Mouse (Mus musculus): ENCODE measurements around the gene Ppm1n. TPM values are rescaled to one million over a fixed set of nuclear protein-coding genes. Genes with fewer than 3 reads are reported as not detected.

Ppm1n gene
- polyA plus RNA-seq, 1 experiment from 2014 or later = 0.59 TPM

DNA sequence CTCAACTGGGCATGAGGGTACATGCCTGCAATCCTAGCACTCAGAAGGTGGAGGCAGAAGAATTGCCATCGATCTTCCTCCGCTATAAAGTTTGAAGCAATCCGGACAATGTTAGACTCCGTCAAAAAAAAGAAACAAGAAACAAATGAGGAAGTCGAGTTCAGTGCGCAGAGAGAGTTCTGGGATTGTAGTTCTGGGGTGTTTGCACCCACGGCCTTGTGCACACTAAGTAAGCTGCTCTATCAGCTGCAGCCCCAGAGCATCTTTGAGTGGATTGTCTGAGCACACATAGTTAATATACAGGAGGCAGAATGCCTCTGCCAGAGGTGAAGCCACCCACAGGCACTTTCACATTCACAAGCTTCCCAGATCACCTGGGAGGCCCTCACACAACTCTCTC is 38.8 kb upstream of the Ppm1n start:
- Histone ChIP-seq H3K9me3 (no peaks in the 10 kb centered on the region), H3K4me1 (replicated peaks) (peaks cover 16% of the 10 kb centered on the region), H3K36me3 (no peaks in the 10 kb centered on the region), H3K27ac (replicated peaks) (no peak overlapping the region), H3K4me2 (no peak overlapping the region), H3K4me3 (no peak overlapping the region), H3K27me3 (peaks cover 47% of the 10 kb centered on the region), H3K9ac (no peak overlapping the region)
- no peak for ATAC-seq (ENCODE audit: low read depth)
- WGBS = 81% methylated on average over 7 of the region's 7 CpGs

DNA sequence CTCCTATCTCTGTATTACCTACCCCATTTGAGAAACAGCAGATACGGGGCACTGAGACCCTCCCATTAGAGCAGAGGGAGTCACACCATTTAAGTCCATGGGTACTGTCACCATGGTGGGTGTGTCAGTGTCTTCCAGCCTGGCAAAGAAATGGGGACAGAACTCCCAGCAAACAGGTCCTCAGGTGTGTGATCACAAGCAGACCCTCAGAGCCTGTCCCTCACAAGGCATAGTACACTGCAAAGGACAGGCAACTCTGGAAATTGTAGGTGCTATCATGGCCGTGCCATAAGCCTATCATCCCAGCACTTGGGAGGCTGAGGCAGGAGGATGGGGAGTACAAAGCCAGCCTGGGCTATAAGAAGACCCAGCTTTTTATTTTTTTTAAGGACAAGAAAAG is 38.3 kb upstream of the Ppm1n start:
- 71% methylated on average over 2 of the region's 2 CpGs for WGBS

DNA sequence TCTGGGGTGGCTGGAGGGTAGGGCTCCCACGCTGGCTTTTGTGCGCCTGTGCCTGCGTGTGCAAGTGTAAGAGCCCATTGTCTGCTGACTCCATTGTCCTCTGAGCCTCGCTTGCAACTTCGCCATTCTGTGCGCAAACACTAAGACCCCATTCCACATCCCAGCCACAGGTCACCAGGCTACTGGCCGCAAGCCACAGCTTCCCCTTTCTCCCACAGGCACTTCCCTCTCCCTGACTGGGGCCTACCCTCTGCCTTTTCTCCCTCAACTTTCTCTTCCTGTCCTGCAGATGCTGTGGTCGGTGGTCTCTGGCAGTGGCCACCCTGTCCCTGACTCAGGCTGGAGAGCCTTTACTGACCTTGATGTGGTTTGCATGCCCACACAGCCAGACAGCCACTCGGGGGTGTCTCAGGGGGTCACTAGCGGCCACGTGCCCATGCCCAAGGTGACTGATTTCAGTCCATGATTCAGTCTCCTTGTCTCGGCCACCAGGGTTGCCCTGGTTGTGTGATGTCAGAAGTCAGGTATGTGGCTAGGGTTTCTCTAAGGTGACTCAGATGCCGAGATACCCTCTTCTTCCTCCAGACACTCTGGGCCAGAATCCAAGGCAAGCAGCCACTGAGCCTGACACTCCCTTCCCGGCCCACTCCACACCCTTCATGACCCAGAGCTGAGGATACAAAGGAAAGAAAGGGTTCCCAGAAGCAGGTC is 36.7 kb upstream of the Ppm1n start:
- H3K9me3 ChIP-seq = no peaks in the 10 kb centered on the region
- no peak for ATAC-seq (ENCODE audit: low read depth)
- H3K9ac ChIP-seq = no peak overlapping the region
- H3K4me1 ChIP-seq (replicated peaks) = peaks cover 16% of the 10 kb centered on the region
- H3K36me3 ChIP-seq = no peaks in the 10 kb centered on the region
- H3K4me3 ChIP-seq = no peak overlapping the region
- 44% methylated on average over 14 of the region's 14 CpGs for WGBS
- H3K4me2 ChIP-seq = no peak overlapping the region
- H3K27ac ChIP-seq (replicated peaks) = no peak overlapping the region
- H3K27me3 ChIP-seq = peaks cover 57% of the 10 kb centered on the region

More for the DNA sequence above, 38.3 kb upstream of the Ppm1n start:
- no peak for ATAC-seq (ENCODE audit: low read depth)
- Histone ChIP-seq H3K9ac (no peak overlapping the region), H3K27ac (replicated peaks) (no peak overlapping the region), H3K4me1 (replicated peaks) (peaks cover 16% of the 10 kb centered on the region), H3K4me3 (no peak overlapping the region), H3K4me2 (no peak overlapping the region), H3K27me3 (peaks cover 52% of the 10 kb centered on the region), H3K36me3 (no peaks in the 10 kb centered on the region), H3K9me3 (no peaks in the 10 kb centered on the region)

DNA sequence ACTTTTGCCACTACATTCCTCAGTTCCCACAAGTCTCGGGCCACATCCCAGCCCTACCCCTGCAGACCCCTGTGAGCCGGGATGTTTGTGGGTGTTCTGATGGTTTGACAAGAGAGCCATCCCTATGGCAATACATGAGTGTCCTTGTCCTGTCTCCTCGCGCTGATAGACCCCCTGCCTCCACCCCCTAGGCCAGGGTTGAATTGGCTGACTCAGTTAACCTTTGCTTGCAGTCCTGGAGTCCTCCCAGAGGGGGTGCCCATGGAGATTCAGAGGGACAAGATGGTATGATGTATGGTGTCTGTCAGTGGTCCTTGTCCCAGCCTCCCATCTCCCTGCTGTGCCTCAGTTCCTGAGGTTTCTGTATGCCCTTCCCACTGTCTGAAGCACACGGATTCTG is 34.2 kb upstream of the Ppm1n start:
- Histone ChIP-seq H3K27ac (replicated peaks) (no peak overlapping the region), H3K9me3 (no peaks in the 10 kb centered on the region), H3K9ac (no peak overlapping the region), H3K4me2 (no peak overlapping the region), H3K4me3 (no peak overlapping the region), H3K36me3 (no peaks in the 10 kb centered on the region), H3K27me3 (peaks cover 62% of the 10 kb centered on the region), H3K4me1 (replicated peaks) (peaks cover 13% of the 10 kb centered on the region)
- ATAC-seq (ENCODE audit: low read depth) = no peak
- 51% methylated on average over 5 of the region's 5 CpGs for WGBS

DNA sequence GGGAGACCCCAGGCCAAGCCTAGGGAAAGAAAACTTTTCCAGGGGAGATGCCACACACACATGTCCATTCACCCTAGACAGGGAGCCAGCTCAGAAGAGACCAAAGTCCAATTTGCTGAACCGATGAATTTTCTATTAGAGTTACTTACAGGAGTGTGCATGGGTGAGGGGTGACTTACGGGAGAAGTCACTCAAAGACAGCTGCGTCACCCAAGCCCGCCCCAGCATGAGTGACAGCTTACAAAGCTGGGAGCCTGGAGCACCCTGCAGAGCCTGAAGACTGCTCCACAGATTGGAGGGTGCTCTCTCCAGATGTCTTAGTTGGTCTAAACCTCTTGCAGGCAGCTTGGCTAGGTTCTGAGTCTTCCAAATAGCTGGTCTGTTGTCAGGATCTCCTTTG is 32.1 kb upstream of the Ppm1n start:
- H3K4me2 ChIP-seq = no peak overlapping the region
- H3K4me1 ChIP-seq (replicated peaks) = peaks cover 26% of the 10 kb centered on the region
- no peak for ATAC-seq (ENCODE audit: low read depth)
- 46% methylated on average over 4 of the region's 4 CpGs for WGBS
- peaks cover 47% of the 10 kb centered on the region for H3K27me3 ChIP-seq
- H3K4me3 ChIP-seq = no peak overlapping the region
- H3K36me3 ChIP-seq = no peaks in the 10 kb centered on the region
- no peak overlapping the region for H3K9ac ChIP-seq
- no peak overlapping the region for H3K27ac ChIP-seq (replicated peaks)
- H3K9me3 ChIP-seq = no peaks in the 10 kb centered on the region

DNA sequence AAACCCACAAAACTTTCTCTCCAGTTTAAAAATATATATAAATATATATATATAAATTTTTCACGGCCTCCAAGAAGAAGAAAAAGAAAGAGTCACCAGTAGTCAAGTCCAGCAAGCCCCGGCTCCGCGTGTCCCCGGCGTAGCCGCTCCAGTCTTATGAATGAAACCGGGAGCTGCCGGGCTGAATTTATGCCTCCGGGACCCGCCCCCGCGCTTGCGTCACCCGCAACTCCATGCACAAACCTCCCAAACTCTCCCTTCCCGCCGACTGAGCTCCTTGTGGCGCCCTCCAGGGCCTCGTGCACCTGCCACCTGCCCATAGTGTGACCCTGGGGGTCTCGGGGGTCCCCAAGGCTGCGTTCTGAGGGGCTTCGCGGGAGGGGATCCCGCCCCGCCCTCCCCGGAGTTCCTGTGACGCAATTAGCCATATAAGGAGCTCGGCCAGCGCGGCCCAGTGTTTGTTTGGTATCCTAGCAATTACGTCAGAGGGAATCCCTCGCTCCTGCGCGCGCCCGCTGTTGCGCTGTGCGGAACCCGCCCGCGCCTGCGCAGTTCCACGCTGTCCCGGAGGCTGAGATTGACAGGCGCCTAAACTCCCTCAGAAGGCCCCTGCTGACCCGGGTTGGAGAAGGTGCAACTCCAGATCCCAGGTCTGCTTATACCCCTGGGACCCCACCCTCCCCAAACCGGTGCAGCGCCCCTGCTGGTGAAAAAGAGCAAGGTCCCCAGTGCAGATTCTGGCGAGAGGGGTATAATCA is 30.2 kb upstream of the Ppm1n start, which contains the start of gene Fosb:
Fosb (minus strand) TSS at position 168 of the 758 bp plus-strand sequence.
- peak; percentile 77 for ATAC-seq (ENCODE audit: low read depth)

DNA sequence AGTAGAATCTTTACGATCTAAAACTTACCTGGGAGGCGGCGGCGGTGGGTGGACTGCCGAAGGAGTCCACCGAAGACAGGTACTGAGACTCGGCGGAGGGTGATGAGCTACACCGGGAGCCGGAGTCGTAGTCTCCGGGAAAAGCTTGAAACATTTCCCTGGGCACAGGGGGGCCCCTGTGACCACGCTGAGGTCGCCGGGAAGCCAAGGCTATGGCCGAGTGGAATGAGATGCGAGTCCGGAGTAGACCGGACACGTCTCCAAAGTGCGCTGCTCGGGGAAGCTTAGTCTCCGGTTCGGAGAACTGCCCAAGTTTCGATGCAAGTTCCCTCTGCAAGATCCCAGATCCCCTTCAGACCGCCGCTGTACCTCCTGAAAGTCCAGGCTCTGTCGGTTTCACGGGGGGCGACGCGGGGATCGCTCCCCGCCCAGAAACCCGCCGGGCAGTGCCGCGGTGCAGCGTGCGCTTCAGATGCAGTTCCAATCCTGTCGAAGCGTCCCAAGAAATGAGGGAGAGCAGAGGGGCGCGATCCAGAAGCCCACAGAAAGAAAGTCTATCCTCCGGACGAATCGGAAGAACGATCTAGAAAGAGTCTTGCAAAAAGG is 29.5 kb upstream of the Ppm1n start:
- Histone ChIP-seq H3K4me3 (peak overlapping the region; percentile 61), H3K9me3 (no peaks in the 10 kb centered on the region), H3K27me3 (peaks cover 57% of the 10 kb centered on the region), H3K4me1 (replicated peaks) (peaks cover 36% of the 10 kb centered on the region), H3K9ac (peak overlapping the region; percentile 59), H3K36me3 (no peaks in the 10 kb centered on the region), H3K4me2 (peak overlapping the region; percentile 96), H3K27ac (replicated peaks) (no peak overlapping the region)
- WGBS = 1% methylated on average over 48 of the region's 48 CpGs
- no peak for ATAC-seq (ENCODE audit: low read depth)

More for the DNA sequence above, 30.2 kb upstream of the Ppm1n start, which contains the start of gene Fosb:
- Histone ChIP-seq H3K4me1 (replicated peaks) (peaks cover 29% of the 10 kb centered on the region), H3K4me2 (peak within 1 kb of the TSS; percentile 96), H3K36me3 (no peaks in the 10 kb centered on the region), H3K27ac (replicated peaks) (no peak within 1 kb of the TSS), H3K9ac (peak within 1 kb of the TSS; percentile 75), H3K4me3 (peak within 1 kb of the TSS; percentile 61), H3K9me3 (no peaks in the 10 kb centered on the region), H3K27me3 (peaks cover 57% of the 10 kb centered on the region)
- WGBS = under 1% methylated on average over 48 of the region's 49 CpGs

DNA sequence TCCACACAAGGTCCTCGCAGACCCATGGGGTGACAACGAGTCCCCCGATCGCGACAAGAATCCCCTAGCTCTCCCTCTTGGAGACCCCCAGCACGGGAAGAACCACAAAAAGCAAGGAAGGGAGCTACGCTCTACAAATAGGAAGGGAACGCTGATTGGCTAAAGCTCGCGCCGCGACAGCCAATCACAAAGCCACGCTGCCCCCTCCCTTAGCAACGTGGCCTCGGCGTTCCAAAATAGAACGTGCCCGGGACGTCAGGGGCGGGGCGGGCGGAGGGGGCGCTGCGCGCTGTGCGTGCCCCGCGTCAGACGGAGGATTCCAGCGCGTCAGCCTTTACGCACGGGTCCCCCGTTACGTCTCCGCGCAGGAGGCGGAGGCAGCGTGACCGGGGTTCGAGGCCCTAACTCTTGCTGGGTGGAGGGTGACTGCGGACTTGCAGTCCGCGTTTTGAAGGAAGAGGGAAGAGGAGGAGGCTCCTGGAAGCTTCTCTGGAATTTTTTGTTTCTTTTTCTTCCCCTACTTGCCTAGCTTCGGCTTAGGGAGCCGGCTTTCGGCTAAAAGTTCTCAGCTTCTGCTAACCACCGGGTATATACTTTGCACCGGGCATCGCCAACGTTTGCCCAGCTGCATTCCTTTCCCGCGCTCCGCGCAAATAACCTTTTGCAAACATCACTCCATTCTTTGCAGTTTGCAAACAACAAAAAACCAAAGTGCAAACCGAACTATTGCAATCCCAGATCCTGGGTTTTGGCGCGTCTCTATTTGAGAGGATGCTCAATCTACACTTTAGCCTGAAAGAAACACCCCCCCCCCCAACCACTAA is 28.8 kb upstream of the Ppm1n start:
- Histone ChIP-seq H3K27me3 (peaks cover 59% of the 10 kb centered on the region), H3K36me3 (no peaks in the 10 kb centered on the region), H3K27ac (replicated peaks) (peak overlapping the region; percentile 76), H3K4me1 (replicated peaks) (peaks cover 43% of the 10 kb centered on the region), H3K9ac (peak overlapping the region; percentile 63), H3K4me2 (peak overlapping the region; percentile 96), H3K4me3 (peak overlapping the region; percentile 61), H3K9me3 (no peaks in the 10 kb centered on the region)
- under 1% methylated on average over 58 of the region's 58 CpGs for WGBS
- ATAC-seq (ENCODE audit: low read depth) = peak; percentile 88

DNA sequence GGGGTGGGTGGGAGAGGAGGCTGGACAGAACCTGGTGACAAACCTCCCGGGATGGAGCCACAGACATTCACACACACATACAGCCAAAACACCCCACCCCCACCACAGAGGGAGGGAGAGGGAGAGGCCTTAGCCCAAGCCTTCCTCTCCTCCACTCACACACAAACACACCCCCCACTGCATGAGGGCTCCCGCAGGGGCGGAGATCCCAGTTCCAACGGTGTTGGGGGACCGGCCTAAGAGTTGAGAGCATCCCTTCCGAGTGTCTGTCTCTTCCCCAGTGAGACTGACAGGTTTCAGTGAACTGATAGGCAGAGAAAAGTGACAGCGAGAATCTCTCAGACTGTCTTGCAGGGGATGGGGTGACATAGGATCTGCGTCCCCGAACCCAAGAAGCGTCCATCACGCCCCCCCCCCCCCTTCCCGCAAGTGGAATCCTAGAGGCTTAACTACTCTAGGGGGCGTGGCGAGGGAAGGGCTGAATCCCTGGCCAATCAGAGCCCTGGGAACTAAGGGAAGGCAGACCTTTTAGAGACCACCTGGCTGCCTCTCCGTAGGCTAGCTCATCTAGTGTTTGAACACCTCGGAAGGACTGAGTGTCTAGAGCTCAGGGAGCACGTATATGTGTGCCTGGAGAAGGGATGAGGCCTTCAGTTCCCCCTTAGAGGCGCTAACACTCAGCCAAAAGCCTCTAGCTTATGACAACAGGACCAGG is 28.0 kb upstream of the Ppm1n start:
- Histone ChIP-seq H3K4me3 (peak overlapping the region; percentile 61), H3K4me1 (replicated peaks) (peaks cover 45% of the 10 kb centered on the region), H3K27me3 (peaks cover 61% of the 10 kb centered on the region), H3K36me3 (no peaks in the 10 kb centered on the region), H3K27ac (replicated peaks) (peak overlapping the region; percentile 76), H3K9me3 (no peaks in the 10 kb centered on the region), H3K9ac (peak overlapping the region; percentile 63), H3K4me2 (peak overlapping the region; percentile 96)
- ATAC-seq (ENCODE audit: low read depth) = peak; percentile 68
- WGBS = 4% methylated on average over 18 of the region's 18 CpGs

DNA sequence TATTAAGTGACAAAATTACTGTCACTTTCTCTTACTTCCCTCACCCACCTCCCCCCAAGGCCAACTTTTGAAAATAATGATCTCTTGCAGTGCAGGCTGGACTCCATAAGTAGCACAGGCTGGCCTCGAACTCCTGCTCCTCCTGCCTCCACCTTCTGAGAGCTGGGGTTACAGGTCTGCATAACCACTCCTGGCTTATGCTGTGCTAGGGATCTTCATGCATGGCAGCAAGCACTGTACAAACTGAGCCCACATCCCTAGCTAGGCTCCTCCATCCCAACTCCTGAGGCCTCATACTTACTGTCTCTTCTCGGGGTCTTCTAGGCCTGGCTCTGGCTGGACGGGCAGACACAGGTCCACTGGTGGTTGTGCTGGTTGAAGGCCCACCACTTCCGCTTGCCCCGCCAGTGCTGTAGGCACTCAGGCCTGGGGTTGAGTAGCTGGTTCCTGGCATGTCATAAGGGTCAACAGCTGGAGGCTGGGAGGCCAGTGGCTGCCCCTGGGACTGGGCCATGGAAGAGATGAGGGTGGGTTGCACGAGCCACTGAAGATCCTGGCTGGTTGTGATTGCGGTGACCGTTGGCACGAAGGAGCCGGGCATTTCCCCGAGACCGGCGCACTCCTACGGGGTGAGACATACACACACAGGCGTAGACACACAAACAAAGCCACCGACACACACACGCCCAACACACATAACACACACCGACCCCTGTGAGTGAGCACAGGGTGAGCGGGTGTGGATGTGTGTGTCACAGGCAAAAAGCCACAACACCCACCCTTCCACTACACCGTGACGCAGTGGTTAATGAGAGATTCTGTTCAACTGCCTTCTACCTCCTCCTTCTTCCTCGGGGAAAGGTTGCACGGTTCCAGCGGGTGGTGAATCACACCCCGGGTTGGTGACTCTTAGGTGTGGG is 27.2 kb upstream of the Ppm1n start:
- Histone ChIP-seq H3K4me3 (0 out of 2 replicates have a peak overlapping the region, but pooled peaks have one; percentile 1), H3K27me3 (peaks cover 65% of the 10 kb centered on the region), H3K9ac (no peak overlapping the region), H3K36me3 (no peaks in the 10 kb centered on the region), H3K4me2 (peak overlapping the region; percentile 96), H3K9me3 (no peaks in the 10 kb centered on the region), H3K4me1 (replicated peaks) (peaks cover 47% of the 10 kb centered on the region), H3K27ac (replicated peaks) (no peak overlapping the region)
- 61% methylated on average over 25 of the region's 25 CpGs for WGBS
- ATAC-seq (ENCODE audit: low read depth) = no peak
